Mouse (Mus musculus): ENCODE results near the gene Cpne7. TPM values are rescaled to one million over a fixed set of nuclear protein-coding genes. Genes with fewer than 3 reads are reported as not detected.
"Not testable (repeated sequence)": the region's sequence is repeated elsewhere in the genome, so short reads cannot be mapped to it uniquely, and the experiment has no call there.

The Cpne7 gene
- polyA plus RNA-seq, 1 experiment from 2014 or later, result 0.46 TPM

- H3K4me1 ChIP-seq (replicated peaks; ENCODE audit: control insufficient read depth, insufficient read depth, low read length), result no peaks in the 10 kb centered on the region
- no peak overlapping the region for H3K27ac ChIP-seq (ENCODE audit: low read depth, low read length)
- no peak overlapping the region for H3K4me3 ChIP-seq (ENCODE audit: low read depth, low read length)
- H3K27me3 ChIP-seq (replicated peaks; ENCODE audit: control insufficient read depth, insufficient read depth, low read length), result no peaks in the 10 kb centered on the region
- TF ChIP-seq CTCF (IDR thresholded peaks at IDR 0.05; ENCODE audit: low read depth), result no peak
- H3K36me3 ChIP-seq (ENCODE audit: control insufficient read depth, insufficient read depth), result peaks cover 47% of the 10 kb centered on the region
- no peak overlapping the region for H3K4me2 ChIP-seq (replicated peaks; ENCODE audit: low read depth)
- WGBS, result 80% methylated on average over 11 of the region's 11 CpGs
- H3K9ac ChIP-seq (ENCODE audit: low read depth, low read length), result no peak overlapping the region
- no peak for ATAC-seq
- no peaks in the 10 kb centered on the region for H3K9me3 ChIP-seq (ENCODE audit: control insufficient read depth)
These were observed 20.0 kb upstream of the Cpne7 start for GRCm38 (mm10) chr8:123097216-123097615.

GRCm38 (mm10) chr8:123097786-123098584 is 19.2 kb upstream of the Cpne7 start:
- WGBS, result 79% methylated on average over 12 of the region's 12 CpGs
- Histone ChIP-seq H3K4me2 (replicated peaks; ENCODE audit: low read depth) (no peak overlapping the region), H3K9ac (ENCODE audit: low read depth, low read length) (no peak overlapping the region), H3K36me3 (ENCODE audit: control insufficient read depth, insufficient read depth) (peaks cover 45% of the 10 kb centered on the region), H3K27me3 (replicated peaks; ENCODE audit: control insufficient read depth, insufficient read depth, low read length) (no peaks in the 10 kb centered on the region), H3K9me3 (ENCODE audit: control insufficient read depth) (no peaks in the 10 kb centered on the region), H3K4me3 (ENCODE audit: low read depth, low read length) (no peak overlapping the region), H3K27ac (ENCODE audit: low read depth, low read length) (no peak overlapping the region), H3K4me1 (replicated peaks; ENCODE audit: control insufficient read depth, insufficient read depth, low read length) (no peaks in the 10 kb centered on the region)
- no peak for ATAC-seq
- TF ChIP-seq CTCF (IDR thresholded peaks at IDR 0.05; ENCODE audit: low read depth), result peak; percentile 37

DNA sequence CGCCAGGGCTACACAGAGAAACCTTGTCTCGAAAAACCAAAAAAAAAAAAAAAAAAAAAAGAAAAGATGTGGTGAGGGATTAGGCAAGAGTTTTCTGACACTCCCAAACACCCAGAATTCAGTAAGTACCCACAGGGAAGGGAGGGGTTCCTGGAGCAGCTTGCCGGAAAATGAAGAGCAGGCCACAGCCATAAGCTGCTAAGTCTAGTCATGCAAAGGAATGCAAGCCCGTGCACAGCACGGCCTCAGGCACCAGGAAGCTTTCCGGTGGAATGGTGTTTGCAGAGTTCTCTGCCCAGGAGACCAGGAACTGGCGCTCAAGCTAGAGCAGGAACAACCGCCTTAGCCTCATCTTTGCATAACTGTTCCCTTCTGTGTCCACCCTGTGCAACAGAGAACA is 16.9 kb upstream of the Cpne7 start:
- TF ChIP-seq CTCF (IDR thresholded peaks at IDR 0.05; ENCODE audit: low read depth), result no peak
- ATAC-seq, result no peak
- Histone ChIP-seq H3K9ac (ENCODE audit: low read depth, low read length) (no peak overlapping the region), H3K27ac (ENCODE audit: low read depth, low read length) (no peak overlapping the region), H3K9me3 (ENCODE audit: control insufficient read depth) (no peaks in the 10 kb centered on the region), H3K4me1 (replicated peaks; ENCODE audit: control insufficient read depth, insufficient read depth, low read length) (0 out of 2 replicates have a peak, but pooled peaks cover 3% of the 10 kb centered on the region), H3K4me2 (replicated peaks; ENCODE audit: low read depth) (no peak overlapping the region), H3K4me3 (ENCODE audit: low read depth, low read length) (no peak overlapping the region), H3K36me3 (ENCODE audit: control insufficient read depth, insufficient read depth) (peaks cover 40% of the 10 kb centered on the region), H3K27me3 (replicated peaks; ENCODE audit: control insufficient read depth, insufficient read depth, low read length) (no peaks in the 10 kb centered on the region)
- WGBS, result 53% methylated on average over 8 of the region's 8 CpGs

GRCm38 (mm10) chr8:123101244-123101643 is 15.9 kb upstream of the Cpne7 start:
- Histone ChIP-seq H3K9ac (ENCODE audit: low read depth, low read length) (no peak overlapping the region), H3K27me3 (replicated peaks; ENCODE audit: control insufficient read depth, insufficient read depth, low read length) (no peaks in the 10 kb centered on the region), H3K4me2 (replicated peaks; ENCODE audit: low read depth) (peak overlapping the region; percentile 80; the same call in 1 of the 2 replicates), H3K36me3 (ENCODE audit: control insufficient read depth, insufficient read depth) (peaks cover 35% of the 10 kb centered on the region), H3K4me3 (ENCODE audit: low read depth, low read length) (no peak overlapping the region), H3K27ac (ENCODE audit: low read depth, low read length) (no peak overlapping the region), H3K9me3 (ENCODE audit: control insufficient read depth) (no peaks in the 10 kb centered on the region), H3K4me1 (replicated peaks; ENCODE audit: control insufficient read depth, insufficient read depth, low read length) (0 out of 2 replicates have a peak, but pooled peaks cover 3% of the 10 kb centered on the region)
- ATAC-seq, result no peak
- TF ChIP-seq CTCF (IDR thresholded peaks at IDR 0.05; ENCODE audit: low read depth), result peak; percentile 33; the same call in 1 of the 2 replicates
- WGBS, result 74% methylated on average over 4 of the region's 4 CpGs

- Histone ChIP-seq H3K36me3 (ENCODE audit: control insufficient read depth, insufficient read depth) (peaks cover 32% of the 10 kb centered on the region), H3K27me3 (replicated peaks; ENCODE audit: control insufficient read depth, insufficient read depth, low read length) (no peaks in the 10 kb centered on the region), H3K9ac (ENCODE audit: low read depth, low read length) (peak within 1 kb of the TSS; percentile 91), H3K27ac (ENCODE audit: low read depth, low read length) (peak within 1 kb of the TSS; percentile 94), H3K4me3 (ENCODE audit: low read depth, low read length) (peak within 1 kb of the TSS; percentile 81), H3K9me3 (ENCODE audit: control insufficient read depth) (no peaks in the 10 kb centered on the region), H3K4me2 (replicated peaks; ENCODE audit: low read depth) (peak within 1 kb of the TSS; percentile 80), H3K4me1 (replicated peaks; ENCODE audit: control insufficient read depth, insufficient read depth, low read length) (0 out of 2 replicates have a peak, but pooled peaks cover 3% of the 10 kb centered on the region)
- ATAC-seq, result peak; percentile 94
- WGBS, result 2% methylated on average over 54 of the region's 56 CpGs
- TF ChIP-seq CTCF (IDR thresholded peaks at IDR 0.05; ENCODE audit: low read depth), result no peak
These were observed 15.2 kb upstream of the Cpne7 start, which contains the start of gene Rpl13 for GRCm38 (mm10) chr8:123101735-123102685. Rpl13 (plus strand) TSS chr8:123102350.

DNA sequence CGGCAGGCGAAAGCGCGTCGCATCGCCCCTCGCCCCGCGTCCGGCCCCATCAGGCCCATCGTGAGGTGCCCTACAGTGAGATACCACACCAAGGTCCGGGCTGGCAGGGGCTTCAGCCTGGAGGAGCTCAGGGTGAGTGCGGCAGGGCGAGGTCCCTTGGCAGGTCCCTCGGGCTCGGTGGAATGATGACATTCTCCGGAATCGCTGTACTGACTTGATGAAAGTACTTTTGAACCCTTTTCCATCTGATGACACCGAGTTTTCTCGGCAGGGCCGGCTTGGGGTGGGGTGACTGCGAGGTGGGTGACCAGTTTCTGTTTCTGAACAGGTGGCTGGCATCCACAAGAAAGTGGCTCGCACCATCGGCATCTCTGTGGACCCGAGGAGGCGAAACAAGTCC is 14.3 kb upstream of the Cpne7 start:
- not testable (repeated sequence) for H3K4me1 ChIP-seq (replicated peaks; ENCODE audit: control insufficient read depth, insufficient read depth, low read length); H3K27me3 ChIP-seq (replicated peaks; ENCODE audit: control insufficient read depth, insufficient read depth, low read length); H3K9me3 ChIP-seq (ENCODE audit: control insufficient read depth)
- Histone ChIP-seq H3K4me2 (replicated peaks; ENCODE audit: low read depth) (peak overlapping the region; percentile 80), H3K36me3 (ENCODE audit: control insufficient read depth, insufficient read depth) (peaks cover 23% of the 10 kb centered on the region), H3K4me3 (ENCODE audit: low read depth, low read length) (peak overlapping the region; percentile 81), H3K9ac (ENCODE audit: low read depth, low read length) (peak overlapping the region; percentile 91), H3K27ac (ENCODE audit: low read depth, low read length) (peak overlapping the region; percentile 94)
- peak; percentile 1; the same call in 1 of the 2 replicates for ATAC-seq
- WGBS, result 0% methylated on average over 25 of the region's 26 CpGs
